Mouse (Mus musculus) stomach, embryonic 16.5 days (tissue): ENCODE results near the gene Gm21985. TPM values are rescaled to one million over a fixed set of nuclear protein-coding genes. Genes with fewer than 3 reads are reported as not detected.

ENCODE experiments used
- ATAC-seq: fragments of 200-750 bp; cut with Nextera tagmentation; 2 replicates; pipeline ENCODE4 v1.8.0; 2017; ENCODE audit warnings: moderate number of reproducible peaks, moderate TSS enrichment; ENCODE audit not compliant: insufficient read depth, low FRiP score
- H3K27ac ChIP-seq: fragments of 300-500 bp; sonication (generic); 2 replicates; pipeline ENCODE4 v1.5.1; 2014; ENCODE audit warnings: low read length
- H3K27me3 ChIP-seq: fragments of 300-500 bp; sonication (generic); 2 replicates; pipeline ENCODE4 v1.6.1; 2014; ENCODE audit warnings: low read length, control low read depth, mixed read lengths; ENCODE audit not compliant: control insufficient read depth, insufficient read depth
- H3K36me3 ChIP-seq: fragments of 300-500 bp; sonication (generic); 2 replicates; pipeline ENCODE4 v1.6.1; 2014; ENCODE audit warnings: low read length; ENCODE audit not compliant: control insufficient read depth, insufficient read depth
- H3K4me1 ChIP-seq: fragments of 300-500 bp; sonication (generic); 2 replicates; pipeline ENCODE4 v1.6.1; 2014; ENCODE audit warnings: low read length, control low read depth, mixed read lengths; ENCODE audit not compliant: control insufficient read depth, insufficient read depth
- H3K4me2 ChIP-seq: fragments of 300-500 bp; sonication (generic); 2 replicates; pipeline ENCODE4 v1.6.1; 2014; ENCODE audit warnings: low read depth, low read length, mixed read lengths
- H3K4me3 ChIP-seq: fragments of 300-500 bp; sonication (generic); replicated peaks from 2 replicates; pipeline ENCODE4 v1.5.1; 2014; ENCODE audit warnings: mild to moderate bottlenecking, low read length
- H3K9ac ChIP-seq: fragments of 300-500 bp; sonication (generic); 2 replicates; pipeline ENCODE4 v1.6.1; 2014; ENCODE audit warnings: low read length
- H3K9me3 ChIP-seq: fragments of 300-500 bp; sonication (generic); replicated peaks from 2 replicates; pipeline ENCODE4 v1.6.1; 2016; ENCODE audit warnings: low read length, control low read depth; ENCODE audit not compliant: control insufficient read depth
- WGBS: fragments of 180-500 bp; shearing (Covaris S2); extraction: QIAGEN DNeasy Blood & Tissue Kit; methylation state at CpG from one replicate; pipeline ENCODE4 v1.1.7; 2014; 5-methylcytosine and 5-hydroxymethylcytosine counted together
- polyA plus RNA-seq: library from polyadenylated mRNA; unstranded; fragments of >200 nt; fragmentation: Nextera tagmentation; extraction: Ambion mirVana; gene quantifications from 2 replicates; pipeline ENCODE4 v1.2.1, GENCODE M21; 2015

Gene Gm21985
- polyA plus RNA-seq, 1 experiment from 2014 or later = not detected

DNA sequence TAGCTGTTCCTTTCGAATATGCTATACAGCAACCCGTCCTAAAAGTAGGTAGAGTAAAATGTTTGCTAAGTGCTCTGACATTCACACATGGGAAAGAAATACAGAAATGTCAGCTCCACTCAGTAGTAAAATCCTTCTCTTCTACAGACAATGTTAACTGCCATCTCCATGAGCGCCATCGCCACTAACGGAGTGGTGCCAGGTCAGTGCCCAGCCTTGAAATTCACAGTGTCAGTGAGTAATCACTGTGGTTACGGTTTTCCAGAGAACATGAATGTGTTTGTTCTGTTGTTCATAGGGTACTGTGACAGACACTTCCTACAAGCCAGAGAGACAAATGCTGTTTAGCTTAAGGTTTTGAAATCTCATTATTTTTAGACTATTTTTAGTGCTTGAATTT, 71.1 kb downstream of the Gm21985 start:
- H3K36me3 ChIP-seq = 0 out of 2 replicates have a peak, but pooled peaks cover 5% of the 10 kb centered on the region
- H3K27me3 ChIP-seq = no peaks in the 10 kb centered on the region
- no peak overlapping the region for H3K27ac ChIP-seq
- H3K4me1 ChIP-seq = no peaks in the 10 kb centered on the region
- no peak overlapping the region for H3K9ac ChIP-seq
- no peak overlapping the region for H3K4me3 ChIP-seq
- H3K9me3 ChIP-seq = no peaks in the 10 kb centered on the region
- no peak overlapping the region for H3K4me2 ChIP-seq
- no peak for ATAC-seq
- 91% methylated on average over 6 of the region's 6 CpGs for WGBS

DNA sequence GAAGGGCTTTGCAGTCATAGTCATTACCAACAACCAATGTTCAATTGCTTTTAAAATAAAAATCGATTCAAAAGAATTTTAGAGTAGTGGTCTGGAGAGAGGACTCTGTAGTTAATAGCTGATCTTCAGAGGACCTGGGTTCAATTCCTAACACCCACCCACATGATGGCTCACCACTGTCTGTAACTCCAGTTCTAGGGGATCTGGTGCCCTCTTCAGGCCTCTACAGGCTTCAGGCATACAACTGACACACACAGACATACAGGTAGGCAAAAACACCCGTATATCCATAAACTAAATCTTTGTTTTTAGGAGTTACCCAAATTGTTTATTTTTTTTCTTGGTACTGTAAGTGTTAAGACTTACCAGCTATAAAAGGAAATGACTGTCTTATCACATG, 73.6 kb downstream of the Gm21985 start:
- H3K27ac ChIP-seq = no peak overlapping the region
- no peak overlapping the region for H3K4me3 ChIP-seq
- no peak overlapping the region for H3K9ac ChIP-seq
- H3K4me1 ChIP-seq = no peaks in the 10 kb centered on the region
- no peak overlapping the region for H3K4me2 ChIP-seq
- 0 out of 2 replicates have a peak, but pooled peaks cover 10% of the 10 kb centered on the region for H3K36me3 ChIP-seq
- H3K9me3 ChIP-seq = no peaks in the 10 kb centered on the region
- ATAC-seq = no peak
- H3K27me3 ChIP-seq = no peaks in the 10 kb centered on the region
- 96% methylated on average over 2 of the region's 2 CpGs for WGBS

DNA sequence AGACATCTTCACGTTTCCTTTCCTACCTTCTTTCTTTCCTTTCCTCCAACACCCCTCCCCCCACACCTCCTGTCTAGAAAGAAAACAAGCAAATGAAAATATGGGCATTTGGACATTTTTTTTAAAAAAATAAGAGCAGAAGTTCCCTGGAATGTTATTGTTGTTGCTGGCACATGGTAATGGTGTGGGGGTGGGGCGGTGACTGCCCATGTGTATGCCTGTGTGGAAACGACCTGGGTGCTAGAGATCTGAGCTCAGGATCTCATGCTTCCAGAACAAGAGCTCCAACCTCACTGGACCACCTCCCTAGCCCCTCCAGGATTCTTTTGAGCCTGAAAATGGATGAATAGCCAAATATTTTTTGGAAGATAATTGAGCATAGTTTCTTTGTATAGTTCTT, 75.0 kb downstream of the Gm21985 start:
- 0 out of 2 replicates have a peak, but pooled peaks cover 7% of the 10 kb centered on the region for H3K36me3 ChIP-seq
- H3K9me3 ChIP-seq = no peaks in the 10 kb centered on the region
- 65% methylated on average over 3 of the region's 3 CpGs for WGBS

DNA sequence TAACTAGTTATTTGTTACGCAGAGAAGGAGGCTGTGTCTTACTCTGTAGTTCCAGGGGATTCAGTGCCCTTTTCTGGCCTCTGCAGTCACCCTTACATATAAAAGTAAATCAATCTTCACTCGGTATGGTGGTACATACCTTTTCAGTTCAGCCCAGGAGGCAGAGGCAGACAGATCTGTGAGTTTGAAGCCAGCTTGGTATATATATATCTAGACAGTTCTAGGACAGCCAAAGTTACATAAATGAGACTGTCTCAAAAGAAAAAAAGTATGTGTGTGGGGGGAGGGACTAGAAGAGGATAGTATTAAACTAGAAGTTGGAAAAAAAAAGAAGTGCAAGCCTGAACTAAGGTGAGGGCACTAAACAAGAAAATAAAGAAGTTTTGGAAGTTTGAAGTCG, 82.1 kb downstream of the Gm21985 start:
- no peak for ATAC-seq
- Histone ChIP-seq H3K36me3 (0 out of 2 replicates have a peak, but pooled peaks cover 7% of the 10 kb centered on the region), H3K9ac (no peak overlapping the region), H3K27ac (no peak overlapping the region), H3K27me3 (no peaks in the 10 kb centered on the region), H3K4me1 (no peaks in the 10 kb centered on the region), H3K4me2 (no peak overlapping the region), H3K9me3 (no peaks in the 10 kb centered on the region), H3K4me3 (no peak overlapping the region)
- WGBS = 84% methylated on average over 3 of the region's 3 CpGs

More for the DNA sequence above, 75.0 kb downstream of the Gm21985 start:
- no peaks in the 10 kb centered on the region for H3K27me3 ChIP-seq
- H3K9ac ChIP-seq = no peak overlapping the region
- ATAC-seq = no peak
- H3K4me2 ChIP-seq = no peak overlapping the region
- H3K27ac ChIP-seq = no peak overlapping the region
- H3K4me1 ChIP-seq = no peaks in the 10 kb centered on the region
- H3K4me3 ChIP-seq = no peak overlapping the region

DNA sequence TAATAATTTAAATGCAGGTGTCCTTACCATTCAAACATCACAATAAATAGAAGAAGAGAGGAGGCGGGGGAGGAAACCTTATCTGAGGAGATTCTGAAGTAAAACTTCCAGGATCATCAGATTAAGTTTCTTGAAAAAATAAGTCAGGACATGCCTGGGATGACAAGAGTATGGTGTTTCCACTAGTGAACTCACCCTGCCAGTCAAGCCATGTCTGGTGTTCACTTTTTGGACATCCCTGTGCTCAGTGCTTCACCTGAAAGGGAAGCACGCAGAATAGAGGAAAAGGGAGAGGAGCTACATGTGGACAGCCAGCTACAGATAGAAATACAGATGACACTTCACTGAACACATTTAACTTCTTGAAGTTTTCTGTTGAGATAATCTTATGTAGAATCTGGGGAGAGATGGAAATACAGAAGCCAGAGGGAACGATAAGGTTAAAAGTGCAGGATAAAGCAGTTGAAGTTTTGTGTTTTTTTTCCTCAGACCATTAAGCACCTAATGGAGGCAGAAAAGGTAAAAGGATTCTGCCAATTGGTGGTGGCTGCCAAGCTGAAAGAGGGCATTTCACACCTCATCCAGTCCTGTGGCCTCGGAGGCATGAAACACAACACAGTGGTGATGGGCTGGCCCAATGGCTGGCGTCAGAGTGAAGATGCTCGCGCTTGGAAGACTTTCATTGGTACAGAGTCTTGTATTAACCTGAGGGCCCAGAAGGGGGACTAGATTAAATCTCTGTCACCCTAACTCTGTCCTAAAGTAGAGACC, 87.8 kb downstream of the Gm21985 start:
- Histone ChIP-seq H3K4me3 (no peak overlapping the region), H3K4me1 (no peaks in the 10 kb centered on the region), H3K27ac (no peak overlapping the region), H3K4me2 (no peak overlapping the region), H3K9ac (no peak overlapping the region), H3K36me3 (peaks cover 7% of the 10 kb centered on the region), H3K27me3 (no peaks in the 10 kb centered on the region), H3K9me3 (no peaks in the 10 kb centered on the region)
- no peak for ATAC-seq
- WGBS = 84% methylated on average over 7 of the region's 7 CpGs

DNA sequence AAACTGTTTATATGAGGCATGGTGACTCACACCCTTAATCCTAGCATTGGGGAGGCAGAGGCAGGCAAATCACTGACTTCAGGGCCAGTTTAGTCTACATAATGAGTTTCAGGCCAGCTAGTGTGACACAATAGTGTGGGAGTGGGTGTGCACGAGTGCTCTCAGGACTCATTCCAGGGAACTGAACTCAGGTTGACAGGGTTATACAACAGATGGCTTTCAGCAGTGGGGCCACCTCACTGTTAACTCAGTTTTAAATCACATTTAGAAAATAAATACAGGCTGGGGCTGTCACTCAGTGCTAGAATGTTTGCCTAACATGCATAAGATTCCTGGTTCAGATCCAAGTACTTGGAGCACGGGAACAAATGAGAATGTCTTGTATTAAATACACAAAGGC, 93.5 kb downstream of the Gm21985 start:
- no peak overlapping the region for H3K4me3 ChIP-seq
- H3K4me1 ChIP-seq = no peaks in the 10 kb centered on the region
- peak; percentile 47; the same call in 1 of the 2 replicates for ATAC-seq
- no peaks in the 10 kb centered on the region for H3K27me3 ChIP-seq
- no peak overlapping the region for H3K9ac ChIP-seq
- H3K27ac ChIP-seq = no peak overlapping the region
- 49% methylated on average over 2 of the region's 2 CpGs for WGBS
- H3K9me3 ChIP-seq = no peaks in the 10 kb centered on the region
- H3K36me3 ChIP-seq = peaks cover 19% of the 10 kb centered on the region
- no peak overlapping the region for H3K4me2 ChIP-seq

DNA sequence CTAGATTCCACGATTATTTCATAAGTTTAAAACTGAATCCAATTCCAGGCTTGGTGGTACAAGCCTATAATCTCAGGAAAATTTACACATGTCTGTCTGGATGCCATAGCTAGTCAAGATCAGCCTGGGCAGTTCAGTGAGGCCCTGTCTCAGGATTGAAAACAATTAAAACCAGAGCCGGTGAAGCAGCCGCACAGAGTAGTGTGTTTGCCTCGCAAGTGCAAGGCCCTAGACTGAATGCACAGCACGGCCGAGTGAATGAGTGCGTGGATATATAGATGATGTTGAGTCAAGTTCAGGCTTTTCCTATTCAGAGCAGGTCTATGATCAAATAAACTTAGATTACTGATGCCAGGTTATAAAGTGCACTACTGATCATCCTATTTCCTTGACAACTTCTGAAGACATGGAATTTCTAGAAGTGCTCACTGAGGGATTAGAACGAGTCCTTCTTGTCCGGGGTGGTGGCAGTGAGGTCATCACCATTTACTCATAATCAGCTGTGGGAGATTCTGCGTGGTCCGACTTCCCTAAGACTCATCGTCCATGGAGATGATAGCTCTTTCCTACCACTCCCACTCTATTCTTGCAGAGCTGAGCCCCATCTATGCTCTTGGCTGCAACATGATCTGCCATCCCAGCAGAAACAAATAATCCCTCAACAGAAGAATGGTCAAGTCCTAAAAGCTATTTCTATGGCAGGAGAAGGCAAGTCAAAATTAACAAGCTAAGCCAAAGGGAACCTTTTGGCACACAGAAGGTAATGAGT, 94.1 kb downstream of the Gm21985 start:
- 80% methylated on average over 12 of the region's 12 CpGs for WGBS
- H3K9ac ChIP-seq = no peak overlapping the region
- H3K9me3 ChIP-seq = no peaks in the 10 kb centered on the region
- no peak overlapping the region for H3K4me2 ChIP-seq
- H3K4me1 ChIP-seq = no peaks in the 10 kb centered on the region
- ATAC-seq = no peak
- H3K36me3 ChIP-seq = peaks cover 19% of the 10 kb centered on the region
- H3K4me3 ChIP-seq = no peak overlapping the region
- no peaks in the 10 kb centered on the region for H3K27me3 ChIP-seq
- no peak overlapping the region for H3K27ac ChIP-seq

DNA sequence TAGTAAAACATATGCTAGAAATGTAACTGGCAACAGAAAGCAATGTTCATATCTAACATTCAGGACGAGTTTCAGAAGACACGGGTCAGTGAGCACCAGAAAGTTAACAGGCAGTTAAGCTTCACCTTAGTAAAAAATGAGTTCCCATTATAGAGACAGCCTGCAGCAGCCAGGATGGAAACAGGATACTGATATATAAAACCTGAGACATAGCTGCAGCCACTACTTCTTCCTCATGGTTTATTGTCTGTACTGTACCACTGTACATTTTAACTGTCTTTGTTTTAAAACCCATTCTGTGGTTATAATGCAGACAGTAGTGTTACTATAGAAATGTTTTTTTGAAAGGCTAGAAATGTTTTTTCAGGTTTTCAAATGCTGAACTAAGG, 94.7 kb downstream of the Gm21985 start:
- H3K36me3 ChIP-seq = peaks cover 19% of the 10 kb centered on the region
- H3K4me2 ChIP-seq = no peak overlapping the region
- no peak for ATAC-seq
- H3K9me3 ChIP-seq = no peaks in the 10 kb centered on the region
- no peaks in the 10 kb centered on the region for H3K4me1 ChIP-seq
- no peak overlapping the region for H3K27ac ChIP-seq
- WGBS = 83% methylated on average over 2 of the region's 2 CpGs
- no peak overlapping the region for H3K4me3 ChIP-seq
- no peaks in the 10 kb centered on the region for H3K27me3 ChIP-seq
- H3K9ac ChIP-seq = no peak overlapping the region

DNA sequence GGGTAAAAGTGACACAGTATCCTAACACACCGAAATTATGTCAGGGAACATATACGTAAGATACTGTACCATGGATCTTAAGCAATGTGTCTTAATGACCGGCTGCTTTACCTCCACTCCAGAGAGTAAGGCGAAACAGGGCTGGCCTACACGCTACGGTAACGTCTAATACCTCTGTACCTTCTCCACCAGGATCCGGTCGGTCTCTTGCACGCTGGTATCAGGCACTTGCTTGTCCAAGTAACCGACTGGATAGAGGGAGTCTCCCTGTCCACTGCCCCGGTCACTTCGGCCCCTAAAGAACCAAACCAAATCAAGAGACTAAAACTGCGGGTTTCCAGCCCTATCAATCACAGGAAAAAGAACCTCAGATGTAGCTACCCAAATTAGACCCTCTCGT, 101.1 kb downstream of the Gm21985 start:
- H3K4me3 ChIP-seq = peak overlapping the region; percentile 84
- no peak overlapping the region; the same call in 1 of the 2 replicates for H3K27ac ChIP-seq
- peaks cover 8% of the 10 kb centered on the region for H3K4me1 ChIP-seq
- H3K27me3 ChIP-seq = no peaks in the 10 kb centered on the region
- H3K36me3 ChIP-seq = peaks cover 11% of the 10 kb centered on the region
- ATAC-seq = no peak
- H3K9me3 ChIP-seq = no peaks in the 10 kb centered on the region
- H3K4me2 ChIP-seq = peak overlapping the region; percentile 82
- WGBS = 14% methylated on average over 15 of the region's 15 CpGs
- peak overlapping the region; percentile 88 for H3K9ac ChIP-seq
